Mouse (Mus musculus): ENCODE measurements at regions not wholly inside any gene's neighbourhood (a gene's known extent, or its start where the extent isn't known, plus 50 kb on each side); places are given as distances from the start of the nearest gene placed in this dataset.

GRCm38 (mm10) chr14:80789131-80789530 lies 805.2 kb downstream of the Olfm4 start:
- WGBS = 76% methylated on average over 1 of the region's 1 CpGs
- no peaks in the 10 kb centered on the region for H3K9me3 ChIP-seq (replicated peaks)
- H3K27ac ChIP-seq = no peak overlapping the region
- H3K4me1 ChIP-seq (replicated peaks) = no peaks in the 10 kb centered on the region
- no peak for ATAC-seq (replicated peaks; ENCODE audit: insufficient number of reproducible peaks, insufficient read depth, low FRiP score, low read depth)
- no peak overlapping the region for H3K4me2 ChIP-seq
- H3K27me3 ChIP-seq = no peaks in the 10 kb centered on the region
- no peak overlapping the region for H3K4me3 ChIP-seq
- no peaks in the 10 kb centered on the region for H3K36me3 ChIP-seq
- H3K9ac ChIP-seq = no peak overlapping the region

GRCm38 (mm10) chr14:80799370-80799959 lies 815.6 kb downstream of the Olfm4 start:
- no peak overlapping the region for H3K9ac ChIP-seq
- WGBS = 71% methylated on average over 6 of the region's 6 CpGs

GRCm38 (mm10) chr14:80830476-80830875 lies 846.6 kb downstream of the Olfm4 start:
- ATAC-seq (replicated peaks; ENCODE audit: insufficient number of reproducible peaks, insufficient read depth, low FRiP score, low read depth) = no peak
- WGBS = 70% methylated on average over 3 of the region's 3 CpGs
- no peak overlapping the region for H3K27ac ChIP-seq

More at GRCm38 (mm10) chr14:80799370-80799959, 815.6 kb downstream of the Olfm4 start:
- no peak overlapping the region for H3K4me3 ChIP-seq
- no peaks in the 10 kb centered on the region for H3K4me1 ChIP-seq (replicated peaks)
- no peaks in the 10 kb centered on the region for H3K36me3 ChIP-seq
- H3K4me2 ChIP-seq = no peak overlapping the region
- no peak for ATAC-seq (replicated peaks; ENCODE audit: insufficient number of reproducible peaks, insufficient read depth, low FRiP score, low read depth)
- H3K27me3 ChIP-seq = no peaks in the 10 kb centered on the region
- H3K9me3 ChIP-seq (replicated peaks) = no peaks in the 10 kb centered on the region
- H3K27ac ChIP-seq = no peak overlapping the region

GRCm38 (mm10) chr14:80844550-80844949 lies 860.7 kb downstream of the Olfm4 start:
- no peaks in the 10 kb centered on the region for H3K36me3 ChIP-seq
- H3K4me3 ChIP-seq = no peak overlapping the region
- no peaks in the 10 kb centered on the region for H3K27me3 ChIP-seq
- H3K9me3 ChIP-seq (replicated peaks) = no peaks in the 10 kb centered on the region
- no peak for ATAC-seq (replicated peaks; ENCODE audit: insufficient number of reproducible peaks, insufficient read depth, low FRiP score, low read depth)
- 74% methylated on average over 4 of the region's 4 CpGs for WGBS
- H3K4me2 ChIP-seq = no peak overlapping the region
- no peaks in the 10 kb centered on the region for H3K4me1 ChIP-seq (replicated peaks)
- no peak overlapping the region for H3K9ac ChIP-seq
- H3K27ac ChIP-seq = no peak overlapping the region

More at GRCm38 (mm10) chr14:80830476-80830875, 846.6 kb downstream of the Olfm4 start:
- H3K36me3 ChIP-seq = no peaks in the 10 kb centered on the region
- no peak overlapping the region for H3K9ac ChIP-seq
- H3K4me3 ChIP-seq = no peak overlapping the region
- H3K4me2 ChIP-seq = no peak overlapping the region
- no peaks in the 10 kb centered on the region for H3K4me1 ChIP-seq (replicated peaks)
- no peaks in the 10 kb centered on the region for H3K9me3 ChIP-seq (replicated peaks)
- no peaks in the 10 kb centered on the region for H3K27me3 ChIP-seq

- Histone ChIP-seq H3K4me2 (peak overlapping the region; percentile 45; the same call in 1 of the 2 replicates), H3K27ac (no peak overlapping the region), H3K36me3 (no peaks in the 10 kb centered on the region), H3K4me3 (no peak overlapping the region), H3K9me3 (replicated peaks) (no peaks in the 10 kb centered on the region), H3K27me3 (no peaks in the 10 kb centered on the region), H3K9ac (no peak overlapping the region), H3K4me1 (replicated peaks) (no peaks in the 10 kb centered on the region)
- 28% methylated on average over 14 of the region's 14 CpGs for WGBS
- ATAC-seq (replicated peaks; ENCODE audit: insufficient number of reproducible peaks, insufficient read depth, low FRiP score, low read depth) = no peak
Observed at GRCm38 (mm10) chr14:80845576-80846269, 861.8 kb downstream of the Olfm4 start.

- WGBS = 86% methylated on average over 9 of the region's 9 CpGs
- no peaks in the 10 kb centered on the region for H3K9me3 ChIP-seq (replicated peaks)
- no peak overlapping the region for H3K27ac ChIP-seq
- H3K9ac ChIP-seq = no peak overlapping the region
- H3K4me3 ChIP-seq = no peak overlapping the region
- no peak for ATAC-seq (replicated peaks; ENCODE audit: insufficient number of reproducible peaks, insufficient read depth, low FRiP score, low read depth)
- no peaks in the 10 kb centered on the region for H3K4me1 ChIP-seq (replicated peaks)
- H3K27me3 ChIP-seq = no peaks in the 10 kb centered on the region
- H3K36me3 ChIP-seq = no peaks in the 10 kb centered on the region
- no peak overlapping the region for H3K4me2 ChIP-seq
Observed at GRCm38 (mm10) chr14:80846420-80847083, 862.7 kb downstream of the Olfm4 start.

All from heart, embryonic 15.5 days (tissue).